9 mouse cellular contexts compared by ENCODE assay signal in genomic region chr4:100728896-100729479, GRCm38 (mm10). TPM values are rescaled to one million over a fixed set of nuclear protein-coding genes. Genes with fewer than 3 reads are reported as not detected.
DNase-seq lines count a peak whose midpoint lies in the region; ATAC-seq lines count a peak whose summit lies in the region.
"Had no signal": no experiment of that assay in that cellular context is flagged by ENCODE, and none has a peak within 500 bp of the region (broad histone marks: within the 10 kb centered on the region; RNA-seq: fewer than 3 reads in every experiment).

No protein-coding gene starts in this region.

- DNase-seq in adrenal gland, postnatal 10 days, result peak; percentile 42
- DNase-seq in adrenal gland, postnatal 25 days, result no peak
- DNase-seq in layer of hippocampus, adult 11-12 months (ENCODE audit: low spot score), result peak; percentile 16
- no peak for DNase-seq in layer of hippocampus, adult 8-10 months (ENCODE audit: low spot score in 2 of 2)
- peak; percentile 60 for DNase-seq in ZHBTc4 (ENCODE audit: low read depth, low spot score)
- peak; percentile 13 to 29 for DNase-seq in kidney, postnatal 4 days
- no peak for DNase-seq in spleen, postnatal 10 days (ENCODE audit: low spot score in 2 of 2)

- ATAC-seq in megakaryocyte, adult 5-6 weeks (ENCODE audit: poor library complexity, severe bottlenecking), result no peak
- ATAC-seq: inflammation-experienced regulatory T-cells, adult 6 months had no signal

RNA-seq across cellular contexts. Expression of gene Cachd1, which starts 47.5 kb away (rescaled TPM):
- total RNA-seq in adrenal gland, postnatal 10 days (2021), result 1 to 10 TPM; 6.8 to 8.9 TPM
- 8.7 and 16.2 TPM in 2 replicates for total RNA-seq in adrenal gland, postnatal 25 days (2021)
- 10 to 100 TPM; 25.4 to 33.6 (median 28.4) TPM for total RNA-seq in layer of hippocampus, adult 8-10 months (2022)
- total RNA-seq in megakaryocyte, adult 5-6 weeks (2015), result 0.34 TPM in 1 of 2 replicates, not detected in the other
- total RNA-seq in megakaryocyte, adult 5-6 weeks (2017), result 0.18 and 7.0 TPM in 2 replicates

Comparison
In these comparisons a context has a peak if more than half of its experiments do, and no peak if none do; other contexts are left out.
1. DNase-seq: peak in adrenal gland, postnatal 10 days (single experiment), layer of hippocampus, adult 11-12 months (single experiment), ZHBTc4 (single experiment) and kidney, postnatal 4 days (2 of 2); none in adrenal gland, postnatal 25 days (single experiment), layer of hippocampus, adult 8-10 months (0 of 2) and spleen, postnatal 10 days (0 of 2).